Mouse (Mus musculus): ENCODE data around the gene Nuak1. TPM values are rescaled to one million over a fixed set of nuclear protein-coding genes. Genes with fewer than 3 reads are reported as not detected.
A peak's percentile ranks its signal among the peaks of the same experiment; 100 is the strongest.

Gene Nuak1
- total RNA-seq, 2 experiments from 2014 or later: 62.7 to 66.4 TPM

DNA sequence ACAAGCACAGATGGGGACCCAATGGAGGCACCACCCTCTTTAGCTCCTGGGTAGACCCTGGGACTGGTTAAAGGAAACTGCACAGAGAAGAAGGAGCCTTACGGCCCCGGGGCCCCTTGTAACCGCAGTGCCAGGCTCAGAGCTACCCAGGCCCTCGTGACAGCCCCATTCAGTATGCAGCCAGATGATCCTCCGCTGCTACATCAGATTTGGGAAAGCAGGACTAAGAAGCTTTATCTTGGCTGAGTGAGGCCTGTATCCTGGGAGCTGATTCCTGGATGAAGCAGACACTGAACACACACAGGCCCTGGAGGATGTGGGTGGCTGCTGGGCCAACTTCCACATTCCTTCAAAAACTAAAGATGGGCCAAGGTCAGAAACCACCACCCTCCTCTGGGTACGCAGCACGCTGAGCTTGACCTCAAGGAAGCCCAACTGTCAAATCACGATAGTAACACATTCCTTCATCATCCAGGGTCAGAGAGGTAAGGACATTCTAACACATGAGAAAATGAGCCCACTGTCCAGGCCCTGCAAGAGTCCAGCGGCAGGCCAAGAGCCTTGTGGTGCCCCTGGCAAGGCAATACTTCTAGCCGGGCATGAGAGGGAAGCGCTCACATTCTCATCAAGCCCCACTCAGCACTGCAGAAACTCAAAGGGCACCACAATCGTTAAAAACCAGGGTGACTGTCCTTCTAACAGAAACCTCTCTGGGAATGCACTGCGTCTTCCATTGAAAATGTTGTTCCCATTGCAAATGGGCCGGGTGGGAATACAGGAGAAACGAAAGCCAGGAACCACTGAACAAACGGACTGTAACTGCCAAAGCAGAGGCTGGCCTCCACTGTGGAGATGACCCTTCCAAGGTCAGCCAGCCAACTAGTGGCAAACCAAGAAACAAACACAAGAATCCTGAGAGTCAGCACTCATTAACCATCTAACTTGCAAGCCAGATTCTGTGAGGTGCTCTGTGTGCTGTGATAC, 29.0 kb downstream of the Nuak1 start:
- no peak for DNase-seq (ENCODE audit: low spot score in 2 of 2)

DNA sequence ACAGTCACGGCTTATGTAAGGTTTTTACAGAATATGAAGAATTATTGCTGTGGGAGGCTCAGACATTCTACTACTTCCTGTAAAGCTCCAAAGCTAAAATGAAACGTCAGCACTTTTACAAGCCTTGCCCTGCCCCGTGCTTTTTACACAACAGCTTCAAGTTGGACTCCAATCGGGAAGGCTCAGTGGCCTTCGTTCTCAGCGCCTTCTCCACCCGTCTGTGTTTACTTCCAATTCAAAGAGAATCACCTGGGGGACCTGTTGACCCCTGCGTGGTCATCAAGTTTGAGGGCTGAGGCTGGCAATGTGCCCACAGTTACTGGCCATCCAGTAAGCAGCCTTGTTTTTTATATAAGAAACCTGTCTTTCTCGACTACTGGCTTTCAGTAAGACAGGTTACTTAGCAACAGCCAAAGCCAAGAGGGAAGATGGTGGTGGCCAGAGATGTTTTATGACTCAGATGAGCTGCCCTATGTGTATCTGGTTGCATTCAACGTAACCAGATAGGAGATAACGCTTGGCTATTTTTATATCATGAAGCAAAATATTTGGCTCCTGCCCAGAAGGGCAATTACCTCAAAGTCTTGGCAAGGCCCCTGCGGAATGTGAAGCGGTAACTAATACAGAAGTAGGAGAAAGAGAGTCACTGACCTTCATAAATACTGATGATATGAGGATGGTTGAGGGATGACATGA, 31.3 kb downstream of the Nuak1 start:
- no peak for DNase-seq (ENCODE audit: low spot score in 2 of 2)

DNA sequence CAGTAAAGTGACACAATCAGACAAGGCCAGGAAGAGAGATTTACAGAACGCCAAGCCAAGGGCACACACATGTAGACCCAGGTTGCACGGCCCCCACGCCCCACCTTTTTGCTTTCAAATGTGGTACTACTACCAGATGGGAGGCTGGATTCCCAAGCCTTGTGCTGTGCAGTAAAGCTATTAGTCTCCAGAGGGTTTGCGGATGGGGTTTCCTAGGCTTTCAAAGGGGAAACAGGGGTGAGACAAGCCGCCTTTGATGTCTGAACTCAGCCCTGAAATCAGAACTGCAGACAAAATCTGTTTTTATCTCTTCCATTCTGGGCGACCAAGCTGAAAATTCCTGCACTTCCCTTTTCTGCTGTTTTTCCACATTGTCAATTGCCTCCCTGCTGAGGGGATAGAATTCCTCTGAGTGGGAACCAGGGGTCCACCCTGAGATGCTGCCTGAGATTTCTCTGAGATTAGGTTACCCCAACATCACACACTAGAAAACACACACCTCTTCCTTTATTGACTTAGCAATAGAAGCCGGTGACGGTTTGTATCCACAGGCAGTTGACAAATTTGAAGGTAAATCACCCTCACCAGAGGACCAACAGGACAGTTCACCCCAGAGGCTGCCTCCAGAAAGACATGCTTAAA, 35.1 kb downstream of the Nuak1 start:
- no peak for DNase-seq (ENCODE audit: low spot score in 2 of 2)

DNA sequence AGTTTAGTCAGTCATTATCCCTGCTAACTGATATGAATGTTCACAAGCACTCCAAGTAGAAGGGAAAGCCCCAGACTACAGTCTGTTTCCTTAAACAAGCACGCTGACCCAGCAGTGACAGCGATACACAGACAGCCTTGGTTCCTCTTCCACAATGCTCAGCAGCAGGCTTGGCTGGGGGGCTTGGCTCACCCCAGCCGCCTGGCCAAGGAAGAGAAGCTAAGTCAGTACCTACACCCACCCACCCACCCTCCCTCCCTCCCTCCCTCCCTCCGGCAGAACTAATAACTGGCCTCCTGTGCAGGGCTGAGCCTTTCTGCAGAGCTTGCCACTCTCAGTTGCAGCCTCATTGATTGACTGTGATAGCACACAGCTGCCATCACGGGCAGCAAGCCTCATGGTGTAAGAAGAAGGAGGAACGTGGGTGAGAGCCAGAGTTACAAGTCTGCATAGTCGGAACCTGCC, 38.5 kb downstream of the Nuak1 start:
- DNase-seq (ENCODE audit: low spot score in 2 of 2): peak in 1 of 2 experiments; percentile 73

DNA sequence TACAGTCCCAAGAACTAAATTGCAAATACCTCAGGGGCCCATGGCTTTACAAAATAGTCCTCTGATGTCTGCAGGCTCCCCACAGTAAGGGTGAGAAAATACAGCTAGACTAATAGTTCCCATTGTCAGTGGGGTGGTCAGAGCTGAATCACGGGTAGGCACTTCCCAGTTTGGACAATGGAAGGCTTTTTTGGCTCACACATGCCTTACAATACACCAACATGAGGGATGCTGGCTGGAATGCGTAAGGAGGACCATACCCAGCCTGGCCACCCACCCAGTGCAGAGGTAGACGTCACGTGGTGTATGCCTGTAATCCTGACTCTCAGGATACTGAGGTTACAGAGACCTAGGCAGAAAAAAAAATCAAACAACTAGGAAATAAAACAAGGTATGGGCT, 39.2 kb downstream of the Nuak1 start:
- no peak for DNase-seq (ENCODE audit: low spot score in 2 of 2)

DNA sequence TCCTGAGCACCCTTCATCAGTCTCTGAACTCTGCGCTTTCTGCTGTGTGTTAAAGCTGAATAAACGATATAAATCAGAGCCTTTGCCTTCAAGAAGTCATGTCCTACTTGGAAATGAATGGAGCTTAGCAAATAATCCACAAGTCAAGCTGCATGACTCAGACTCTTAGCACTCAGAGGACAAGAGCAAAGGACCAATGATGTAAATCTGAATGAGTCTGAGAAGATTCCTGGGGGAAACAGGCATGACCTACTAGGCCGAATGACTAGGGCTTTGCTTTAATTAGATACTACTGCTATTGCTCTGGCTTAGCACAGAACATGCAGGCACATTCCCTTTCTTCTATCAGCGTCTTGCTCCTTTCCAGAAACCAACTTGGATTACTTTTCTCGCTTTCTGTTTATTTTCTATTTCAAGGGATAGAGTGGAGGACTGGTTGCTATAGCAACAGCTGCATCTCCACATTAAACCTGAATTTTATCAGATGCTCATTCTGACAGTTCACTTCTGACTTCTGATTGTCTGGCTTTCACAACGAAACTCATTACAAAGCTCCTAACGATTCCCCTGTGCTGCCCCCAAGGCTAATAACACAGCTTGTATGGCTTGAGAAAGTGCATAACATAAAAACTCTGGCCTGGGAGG, 40.2 kb downstream of the Nuak1 start:
- DNase-seq (ENCODE audit: low spot score in 2 of 2): no peak

DNA sequence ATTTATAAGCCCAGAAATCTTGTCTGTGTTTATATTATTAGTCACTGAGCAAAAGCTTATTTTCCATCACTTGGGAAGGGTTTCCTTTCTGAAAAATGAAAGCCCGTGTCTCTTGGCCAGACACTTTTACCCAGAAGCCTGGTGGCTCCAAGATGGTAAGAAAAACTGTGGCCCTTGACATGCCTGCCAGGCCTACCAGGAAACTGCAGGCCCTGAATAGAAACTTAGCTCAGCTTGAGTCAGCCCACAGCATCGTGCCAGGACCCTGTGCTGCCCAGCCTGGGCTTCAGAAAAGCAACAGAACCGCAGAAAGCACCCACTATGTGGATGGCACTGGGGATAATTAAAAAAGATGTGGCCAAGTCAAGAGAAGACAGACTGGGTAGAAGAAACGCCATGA, 43.1 kb downstream of the Nuak1 start:
- DNase-seq (ENCODE audit: low spot score in 2 of 2): no peak

DNA sequence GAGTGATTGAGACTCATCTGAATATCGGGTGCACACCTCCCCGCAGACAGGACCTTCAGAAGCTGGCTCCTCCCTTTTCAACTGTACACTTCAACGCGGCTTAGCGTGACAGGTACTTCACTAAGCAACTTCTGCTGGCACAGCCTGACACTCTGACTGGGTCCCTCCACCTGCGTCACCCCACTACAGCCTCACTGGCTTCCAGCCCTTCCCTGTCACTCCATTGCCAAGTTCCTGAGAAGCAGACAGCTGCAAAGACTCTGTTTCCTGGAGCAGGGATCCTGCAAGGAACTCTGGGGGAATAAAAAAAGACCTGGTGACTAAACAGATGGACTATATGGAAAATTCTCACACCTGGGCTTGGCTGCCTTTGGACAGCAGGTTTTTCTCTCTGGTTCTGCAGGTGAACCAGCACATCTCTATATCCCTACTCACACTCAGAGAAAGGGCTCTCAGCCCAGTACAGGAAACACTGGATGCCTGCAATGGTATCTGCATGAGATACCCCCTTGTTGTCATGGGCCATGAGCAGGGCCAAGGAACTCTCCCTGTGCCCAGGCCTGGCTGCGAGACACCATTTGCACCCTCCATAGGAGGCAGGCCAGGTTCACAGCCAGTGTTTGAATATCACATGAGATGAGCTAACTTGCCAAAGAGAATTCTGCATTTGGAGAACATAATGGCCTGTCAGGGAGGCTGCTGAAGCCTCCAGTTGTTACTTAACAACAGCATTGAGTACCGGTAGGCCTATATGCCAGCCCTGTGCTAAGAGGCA, 44.3 kb downstream of the Nuak1 start:
- no peak for DNase-seq (ENCODE audit: low spot score in 2 of 2)

DNA sequence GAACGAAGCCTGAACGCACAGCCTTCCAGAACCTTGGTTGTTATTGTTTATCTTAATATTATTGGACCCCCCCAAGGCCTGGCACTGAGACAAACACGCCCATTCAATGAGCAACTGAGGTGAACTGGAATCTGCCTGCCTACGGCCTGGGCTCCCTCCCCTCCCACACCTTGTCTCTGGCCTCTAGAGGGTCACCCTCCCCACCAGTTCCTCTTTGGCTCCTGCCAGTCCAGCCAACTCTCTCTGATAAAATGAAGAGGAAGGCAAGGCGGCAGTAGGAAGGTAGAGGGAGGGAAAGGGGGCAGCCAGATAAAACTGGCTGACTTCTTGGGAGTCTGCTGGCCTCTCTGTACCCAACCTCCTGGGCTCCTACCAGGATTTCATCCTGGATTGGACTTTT, 45.1 kb downstream of the Nuak1 start:
- no peak for DNase-seq (ENCODE audit: low spot score in 2 of 2)

DNA sequence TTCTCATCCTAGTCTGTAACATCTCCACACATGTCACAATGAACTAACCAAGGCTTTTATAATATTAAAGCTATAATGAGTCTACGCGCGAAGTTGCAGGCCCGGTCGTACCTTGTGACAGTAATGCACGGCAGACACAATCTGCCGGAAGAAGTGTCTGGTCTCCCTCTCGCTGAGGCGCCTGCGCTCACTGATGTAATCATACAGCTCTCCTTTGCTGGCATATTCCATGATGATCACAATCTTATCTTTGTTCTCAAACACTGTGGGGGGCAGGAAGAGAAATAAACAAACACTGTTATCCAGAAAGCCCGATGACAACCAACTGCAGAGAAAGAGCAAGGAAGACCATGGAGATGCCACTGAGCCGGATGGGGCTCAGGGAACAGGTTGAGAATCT, 46.5 kb downstream of the Nuak1 start:
- no peak for DNase-seq (ENCODE audit: low spot score in 2 of 2)

DNA sequence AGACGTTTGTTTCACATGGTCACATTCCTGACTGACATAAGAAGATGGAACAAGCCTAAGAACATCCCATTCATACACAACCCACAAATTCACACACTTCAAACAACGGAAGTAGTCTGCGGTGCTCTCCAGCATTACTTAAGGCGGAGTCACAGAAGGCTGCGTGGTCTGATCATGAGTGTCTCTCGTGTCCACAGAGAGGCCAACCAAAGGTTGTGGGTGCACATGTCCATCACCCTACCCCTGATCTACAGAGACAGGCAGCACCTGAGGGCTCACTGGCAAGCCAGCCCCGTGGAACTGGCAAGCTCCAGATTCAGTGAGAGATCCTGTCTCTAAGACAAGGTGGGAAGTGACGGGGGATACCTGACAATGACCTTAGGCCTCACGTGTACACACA, 47.0 kb downstream of the Nuak1 start:
- no peak for DNase-seq (ENCODE audit: low spot score in 2 of 2)

DNA sequence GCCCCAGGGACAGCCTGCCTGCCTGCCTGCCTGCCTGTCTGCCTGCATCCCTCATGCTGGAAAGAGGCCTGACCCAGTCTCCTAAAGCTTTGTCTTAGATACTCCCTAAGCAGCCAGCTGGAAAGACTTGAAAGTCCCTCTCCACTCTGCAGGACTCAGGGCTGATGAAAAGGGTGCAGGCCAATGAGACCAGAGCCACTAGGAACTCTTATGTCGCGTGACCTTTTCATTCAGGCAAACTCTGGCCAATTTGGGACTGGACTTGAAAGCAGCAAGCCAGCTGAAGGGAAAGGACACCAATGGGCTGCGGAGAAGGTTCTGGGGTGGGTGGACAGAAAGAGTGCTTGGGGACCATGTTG, 47.7 kb downstream of the Nuak1 start:
- DNase-seq (ENCODE audit: low spot score in 2 of 2): no peak

DNA sequence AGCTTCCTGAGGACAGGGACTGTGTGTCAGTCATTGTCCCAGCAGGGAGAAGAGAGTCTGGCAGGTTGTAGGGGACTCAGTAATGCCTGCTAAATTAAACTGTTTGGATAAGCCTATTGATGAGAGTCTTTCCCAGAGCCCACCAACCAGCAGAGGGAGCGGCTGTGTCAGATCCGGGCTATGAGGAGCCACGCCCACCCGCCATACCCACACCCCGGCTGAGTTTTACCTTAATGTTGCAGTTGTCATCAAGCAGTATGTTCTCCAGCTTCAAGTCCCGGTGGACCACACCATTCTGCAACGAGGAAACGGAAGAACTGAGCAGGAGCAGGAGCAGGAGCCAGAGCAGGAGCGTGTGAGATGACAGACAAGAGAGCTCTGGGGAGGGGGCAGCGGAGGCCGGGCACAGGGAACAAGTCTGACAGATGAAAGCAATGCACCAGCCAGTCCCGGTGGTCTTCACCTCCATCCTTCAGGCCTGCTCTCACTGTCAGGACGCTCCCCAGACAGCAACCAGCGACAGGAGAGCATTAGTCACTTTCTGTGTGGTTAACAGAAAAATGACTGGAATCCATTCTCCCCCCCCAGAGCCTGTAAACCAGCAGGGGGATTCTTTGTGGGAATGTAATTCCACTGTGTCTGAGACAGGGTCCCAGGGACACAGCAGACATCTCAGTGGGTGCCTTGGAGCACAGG, 48.2 kb downstream of the Nuak1 start:
- no peak for DNase-seq (ENCODE audit: low spot score in 2 of 2)

DNA sequence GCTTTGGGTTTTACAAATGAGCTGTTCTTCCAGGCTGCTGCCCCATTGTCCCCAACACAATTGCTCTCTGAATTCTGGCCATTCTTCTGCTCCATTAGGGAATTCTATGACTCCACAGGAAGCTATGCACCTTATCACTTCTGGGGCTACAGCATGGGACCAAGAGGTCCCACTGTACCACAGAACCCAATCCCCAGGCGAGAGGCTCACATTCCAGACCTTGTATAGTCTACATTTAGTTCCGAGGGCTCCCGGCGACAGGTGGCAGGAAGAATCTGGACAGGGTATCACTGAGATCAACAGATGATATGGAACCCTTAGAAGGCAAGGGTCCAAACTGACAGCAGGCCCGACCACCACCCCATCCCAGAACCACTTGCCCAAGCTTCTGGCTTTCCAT, 50.7 kb downstream of the Nuak1 start:
- DNase-seq (ENCODE audit: low spot score in 2 of 2): no peak

DNA sequence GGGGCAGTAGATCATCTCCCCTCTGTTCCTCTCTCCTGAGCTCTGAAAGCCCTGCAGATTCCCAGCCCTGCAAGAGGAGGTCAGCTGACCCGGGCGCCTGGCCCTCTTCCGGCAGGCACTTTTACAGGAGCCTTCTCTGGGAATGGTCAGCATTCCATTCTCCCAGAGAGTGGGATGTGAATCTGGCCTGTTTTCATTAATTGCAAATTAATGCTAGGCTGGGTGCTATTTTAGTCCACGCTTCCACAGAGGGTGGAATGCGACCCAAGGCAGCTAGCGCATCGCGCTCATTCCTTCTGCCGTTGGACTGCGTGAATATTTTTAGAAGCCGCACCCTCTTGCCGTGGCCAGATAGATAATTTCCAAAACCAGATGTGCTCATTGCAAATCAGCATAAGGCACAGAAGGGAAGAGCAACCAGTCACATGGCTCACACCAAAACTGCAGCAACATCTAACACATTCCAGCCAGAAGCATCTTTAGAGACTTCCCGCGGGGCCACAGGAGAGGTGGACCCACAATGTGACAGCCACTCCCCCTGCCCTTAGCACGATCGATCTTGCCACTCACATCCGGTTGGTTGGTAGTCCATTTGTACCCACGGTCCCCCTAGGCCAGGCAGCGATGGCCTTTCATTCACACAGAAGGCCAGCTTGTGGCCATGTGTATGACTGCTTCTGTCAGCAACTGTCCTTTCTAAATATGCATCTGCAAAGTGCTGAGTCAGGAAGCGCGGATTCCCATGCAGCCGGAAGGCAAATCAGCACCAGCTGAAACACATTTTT, 51.8 kb downstream of the Nuak1 start:
- DNase-seq (ENCODE audit: low spot score in 2 of 2): peak in 1 of 2 experiments; percentile 64

DNA sequence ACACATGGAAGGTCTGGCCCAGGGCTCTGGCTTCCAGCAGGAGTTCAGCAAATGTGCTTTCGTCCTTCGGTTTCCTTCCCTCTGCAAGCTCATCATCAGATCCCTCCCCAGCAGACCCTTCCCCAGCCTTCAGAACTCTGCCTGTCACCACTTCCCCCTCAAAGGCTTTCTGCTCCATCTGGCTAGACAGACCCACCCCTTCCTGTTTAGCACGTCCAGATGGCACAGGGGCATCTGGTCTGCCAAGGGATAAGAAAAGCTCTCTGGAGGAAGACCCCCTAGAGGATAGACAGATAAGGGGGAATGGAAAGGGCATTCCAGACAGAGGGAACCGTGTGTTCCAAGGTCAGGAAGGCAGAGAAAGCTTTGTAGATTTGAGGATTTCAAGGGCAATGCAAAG, 53.1 kb downstream of the Nuak1 start:
- DNase-seq (ENCODE audit: low spot score in 2 of 2): no peak

DNA sequence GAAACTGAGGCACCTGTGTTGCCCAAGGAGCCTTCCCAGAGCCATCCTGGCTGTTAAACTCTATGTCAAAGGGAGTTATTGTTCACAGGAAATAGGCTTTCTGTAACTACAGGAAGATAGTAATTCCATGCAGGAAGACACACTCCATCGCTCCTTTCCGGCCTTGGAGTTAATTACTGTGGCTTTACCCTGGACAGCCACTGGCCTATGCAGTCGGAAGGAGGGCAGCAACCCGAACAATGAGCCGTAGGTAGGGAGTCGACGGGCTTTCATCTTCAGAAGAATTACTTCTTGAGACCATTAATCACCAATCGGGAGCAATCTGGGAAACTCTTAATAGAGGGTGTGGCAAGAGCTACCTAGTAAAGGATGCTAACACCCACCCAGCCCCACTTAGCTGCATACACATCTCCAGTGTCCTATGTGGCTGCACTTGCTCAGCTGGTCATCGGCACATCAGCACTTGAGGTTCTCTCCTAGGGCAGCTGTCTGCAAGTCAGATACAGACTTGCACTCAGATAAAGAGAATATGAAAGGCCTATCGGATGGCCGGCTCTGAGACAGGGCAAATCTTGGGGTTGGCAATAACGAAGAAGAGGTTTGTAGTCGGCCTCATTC, 53.7 kb downstream of the Nuak1 start:
- DNase-seq (ENCODE audit: low spot score in 2 of 2): no peak

DNA sequence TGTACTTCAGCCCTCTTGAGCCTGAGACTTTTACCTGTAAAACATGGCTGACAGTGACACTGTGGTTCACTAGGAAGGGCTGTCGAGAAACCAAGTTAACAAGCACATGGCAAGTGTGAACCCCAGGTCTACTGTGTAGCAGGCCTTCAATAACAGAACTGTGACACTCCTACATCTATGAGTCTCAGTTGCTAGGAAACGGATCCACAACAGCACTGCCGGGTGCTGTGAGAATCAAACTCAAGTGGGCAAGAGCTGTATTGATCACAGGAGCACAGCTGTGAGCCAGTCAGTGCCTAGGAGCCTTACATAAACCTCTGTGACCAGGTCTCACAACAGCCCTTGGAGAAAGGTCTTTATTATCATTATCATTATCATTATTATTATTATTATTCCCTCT, 54.2 kb downstream of the Nuak1 start:
- no peak for DNase-seq (ENCODE audit: low spot score in 2 of 2)

DNA sequence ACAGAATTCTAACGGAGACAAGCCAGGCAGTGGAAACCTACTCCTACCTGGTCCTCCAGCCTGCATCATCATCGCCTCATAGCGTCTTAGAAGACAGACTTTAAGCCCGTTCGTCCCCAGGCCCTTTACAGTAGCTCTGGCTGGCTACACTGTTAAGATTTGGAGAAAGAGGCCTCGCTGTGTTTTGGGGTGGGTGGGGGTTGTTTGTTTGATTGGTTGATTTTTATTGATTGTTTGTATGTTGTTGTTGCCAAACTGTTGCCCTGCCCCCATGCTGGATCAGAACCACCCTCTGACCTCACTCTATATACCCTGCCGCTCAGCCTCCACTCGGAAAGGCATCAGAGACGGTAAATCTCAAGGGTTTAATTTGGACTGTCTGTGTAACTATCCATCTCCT, 55.6 kb downstream of the Nuak1 start:
- DNase-seq (ENCODE audit: low spot score in 2 of 2): no peak

Data from layer of hippocampus, adult 18-20 months (tissue).